Mouse (Mus musculus): Measurements from ENCODE around the gene Zscan18. TPM values are rescaled to one million over a fixed set of nuclear protein-coding genes. Genes with fewer than 3 reads are reported as not detected.

The Zscan18 gene
- polyA plus RNA-seq, 1 experiment from 2014 or later: 7.6 TPM

- Histone ChIP-seq H3K9me3 (ENCODE audit: low read depth, low read length) (no peaks in the 10 kb centered on the region), H3K36me3 (ENCODE audit: insufficient read depth) (peaks cover 6% of the 10 kb centered on the region; the same call in 1 of the 2 replicates), H3K27ac (ENCODE audit: low read depth) (no peak overlapping the region), H3K4me2 (peak overlapping the region; percentile 96), H3K9ac (peak overlapping the region; percentile 69), H3K27me3 (ENCODE audit: insufficient read depth, low read length) (no peaks in the 10 kb centered on the region), H3K4me1 (ENCODE audit: insufficient read depth) (0 out of 2 replicates have a peak, but pooled peaks cover 6% of the 10 kb centered on the region), H3K4me3 (ENCODE audit: low read depth, low read length) (peak overlapping the region; percentile 65)
- ATAC-seq (ENCODE audit: insufficient read depth) (0 out of 2 replicates have a peak, but pooled peaks have one; percentile 0), DNase-seq (no peak)
- no peak for TF ChIP-seq CTCF (IDR thresholded peaks at IDR 0.05; ENCODE audit: low read depth)
- 22% methylated on average over 10 of the region's 10 CpGs for WGBS
These were observed 23.7 kb downstream of the Zscan18 start for GRCm38 (mm10) chr7:12779782-12780150.

DNA sequence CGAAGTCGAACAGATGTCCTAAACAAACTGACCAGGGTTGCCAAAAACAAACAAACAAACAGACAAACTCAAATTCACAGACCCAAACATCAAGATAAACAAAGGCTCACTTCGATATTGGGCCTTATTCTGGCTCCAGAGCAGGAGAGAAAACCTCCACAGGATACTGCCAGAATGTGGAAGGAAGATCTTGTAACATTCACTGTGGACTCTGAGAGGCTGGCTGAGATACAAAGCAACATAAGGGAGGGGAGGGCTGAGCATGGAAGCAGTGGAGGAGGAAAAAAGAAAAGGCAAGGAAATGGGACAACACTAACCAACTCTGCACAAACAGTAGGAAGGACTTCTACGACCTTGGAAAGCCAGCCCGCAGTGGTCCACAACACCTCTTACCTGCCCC lies 24.3 kb downstream of the Zscan18 start:
- Histone ChIP-seq H3K4me2 (peak overlapping the region; percentile 96), H3K27me3 (ENCODE audit: insufficient read depth, low read length) (no peaks in the 10 kb centered on the region), H3K27ac (ENCODE audit: low read depth) (no peak overlapping the region), H3K4me3 (ENCODE audit: low read depth, low read length) (no peak overlapping the region; the same call in 1 of the 2 replicates), H3K36me3 (ENCODE audit: insufficient read depth) (peaks cover 7% of the 10 kb centered on the region; the same call in 1 of the 2 replicates), H3K9ac (no peak overlapping the region), H3K4me1 (ENCODE audit: insufficient read depth) (0 out of 2 replicates have a peak, but pooled peaks cover 6% of the 10 kb centered on the region), H3K9me3 (ENCODE audit: low read depth, low read length) (no peaks in the 10 kb centered on the region)
- DNase-seq (no peak), ATAC-seq (ENCODE audit: insufficient read depth) (no peak)
- WGBS: 83% methylated on average over 5 of the region's 5 CpGs
- no peak for TF ChIP-seq CTCF (IDR thresholded peaks at IDR 0.05; ENCODE audit: low read depth)

- Histone ChIP-seq H3K4me3 (ENCODE audit: low read depth, low read length) (no peak overlapping the region), H3K9ac (no peak overlapping the region), H3K9me3 (ENCODE audit: low read depth, low read length) (no peaks in the 10 kb centered on the region), H3K4me2 (no peak overlapping the region), H3K36me3 (ENCODE audit: insufficient read depth) (peaks cover 17% of the 10 kb centered on the region; the same call in 1 of the 2 replicates), H3K27me3 (ENCODE audit: insufficient read depth, low read length) (no peaks in the 10 kb centered on the region), H3K4me1 (ENCODE audit: insufficient read depth) (no peaks in the 10 kb centered on the region), H3K27ac (ENCODE audit: low read depth) (no peak overlapping the region)
- ATAC-seq (ENCODE audit: insufficient read depth) (no peak), DNase-seq (no peak)
- WGBS: 100% methylated on average over 1 of the region's 1 CpGs
- TF ChIP-seq CTCF (IDR thresholded peaks at IDR 0.05; ENCODE audit: low read depth): no peak
These were observed 28.8 kb downstream of the Zscan18 start for GRCm38 (mm10) chr7:12774606-12775005.

- ATAC-seq (ENCODE audit: insufficient read depth) (no peak), DNase-seq (no peak)
- Histone ChIP-seq H3K4me1 (ENCODE audit: insufficient read depth) (no peaks in the 10 kb centered on the region), H3K9ac (no peak overlapping the region), H3K27ac (ENCODE audit: low read depth) (no peak overlapping the region), H3K27me3 (ENCODE audit: insufficient read depth, low read length) (no peaks in the 10 kb centered on the region), H3K4me2 (no peak overlapping the region), H3K4me3 (ENCODE audit: low read depth, low read length) (no peak overlapping the region), H3K36me3 (ENCODE audit: insufficient read depth) (peaks cover 17% of the 10 kb centered on the region; the same call in 1 of the 2 replicates), H3K9me3 (ENCODE audit: low read depth, low read length) (no peaks in the 10 kb centered on the region)
- TF ChIP-seq CTCF (IDR thresholded peaks at IDR 0.05; ENCODE audit: low read depth): no peak
- WGBS: 82% methylated on average over 9 of the region's 9 CpGs
These were observed 29.3 kb downstream of the Zscan18 start for GRCm38 (mm10) chr7:12774111-12774510.

DNA sequence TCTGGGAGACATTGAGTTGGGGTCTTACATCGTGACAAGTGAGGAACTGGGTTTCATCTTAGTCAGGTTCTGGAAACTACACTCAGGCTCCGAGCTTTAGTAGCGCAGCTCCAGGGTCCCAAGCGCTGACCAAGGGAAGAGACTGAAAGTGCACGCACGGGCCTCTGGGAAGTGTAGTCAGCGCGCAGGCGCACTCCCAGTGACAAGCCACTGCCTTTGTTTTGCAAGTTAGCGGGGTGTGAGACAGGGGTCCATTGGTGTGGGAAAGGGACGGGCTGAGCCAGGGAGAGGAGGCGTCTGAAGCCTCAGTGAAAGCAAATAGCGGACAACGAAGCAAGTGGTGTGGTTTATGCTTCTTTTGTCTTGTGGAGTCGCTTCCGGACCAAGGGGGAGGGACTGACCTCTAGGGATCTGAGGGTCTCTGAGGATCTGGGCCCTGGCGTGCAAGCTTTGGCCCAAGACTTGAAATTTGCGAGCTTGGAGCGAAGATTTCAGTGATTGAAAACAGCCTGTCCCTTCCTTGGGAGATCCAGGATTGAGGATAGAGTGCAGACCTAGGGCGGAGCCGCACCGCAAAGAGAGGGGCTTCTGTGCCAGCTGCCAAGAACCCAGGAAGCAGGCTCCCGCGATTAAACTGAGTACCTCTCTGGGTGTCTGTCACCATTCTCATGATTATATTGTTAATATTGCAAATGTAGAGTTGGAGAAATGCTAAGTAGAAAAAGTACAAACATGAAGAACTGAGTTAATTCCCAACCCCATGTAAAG lies 53.8 kb downstream of the Zscan18 start:
- ATAC-seq (ENCODE audit: insufficient read depth) (no peak), DNase-seq (peak; percentile 9)
- H3K36me3 ChIP-seq (ENCODE audit: insufficient read depth): no peaks in the 10 kb centered on the region
- H3K4me2 ChIP-seq: no peak overlapping the region
- H3K9ac ChIP-seq: no peak overlapping the region
- no peak for TF ChIP-seq CTCF (IDR thresholded peaks at IDR 0.05; ENCODE audit: low read depth)
- H3K4me3 ChIP-seq (ENCODE audit: low read depth, low read length): no peak overlapping the region
- H3K27me3 ChIP-seq (ENCODE audit: insufficient read depth, low read length): no peaks in the 10 kb centered on the region
- WGBS: 71% methylated on average over 24 of the region's 24 CpGs
- H3K9me3 ChIP-seq (ENCODE audit: low read depth, low read length): no peaks in the 10 kb centered on the region
- H3K27ac ChIP-seq (ENCODE audit: low read depth): no peak overlapping the region
- H3K4me1 ChIP-seq (ENCODE audit: insufficient read depth): no peaks in the 10 kb centered on the region

GRCm38 (mm10) chr7:12734904-12735303 lies 68.5 kb downstream of the Zscan18 start, which contains the start of gene Vmn2r56:
Vmn2r56 (minus strand) TSS chr7:12735004.
- no peaks in the 10 kb centered on the region for H3K27me3 ChIP-seq (ENCODE audit: insufficient read depth, low read length)
- TF ChIP-seq CTCF (IDR thresholded peaks at IDR 0.05; ENCODE audit: low read depth): no peak
- WGBS: 38% methylated on average over 1 of the region's 1 CpGs

More at GRCm38 (mm10) chr7:12734904-12735303, 68.5 kb downstream of the Zscan18 start, which contains the start of gene Vmn2r56:
- H3K4me3 ChIP-seq (ENCODE audit: low read depth, low read length): no peak within 1 kb of the TSS
- no peak within 1 kb of the TSS for H3K4me2 ChIP-seq
- no peak within 1 kb of the TSS for H3K9ac ChIP-seq
- no peaks in the 10 kb centered on the region for H3K9me3 ChIP-seq (ENCODE audit: low read depth, low read length)
- H3K27ac ChIP-seq (ENCODE audit: low read depth): no peak within 1 kb of the TSS
- DNase-seq (no peak), ATAC-seq (ENCODE audit: insufficient read depth) (no peak)
- H3K36me3 ChIP-seq (ENCODE audit: insufficient read depth): no peaks in the 10 kb centered on the region
- no peaks in the 10 kb centered on the region for H3K4me1 ChIP-seq (ENCODE audit: insufficient read depth)

Other genes with a start within 250 kb of the Zscan18 start
- 0.01 TPM in 2 replicates for gene Vmn2r53, start 194.8 kb downstream of the Zscan18 start, polyA plus RNA-seq (2014; fragmentation: Nextera tagmentation; extraction: Ambion mirVana)
- not detected in 2 replicates for gene Vmn2r54, start 163.3 kb downstream of the Zscan18 start, polyA plus RNA-seq (2014; fragmentation: Nextera tagmentation; extraction: Ambion mirVana)
- gene Vmn2r55, start 118.6 kb downstream of the Zscan18 start, polyA plus RNA-seq (2014; fragmentation: Nextera tagmentation; extraction: Ambion mirVana): not detected in 2 replicates
- not detected in 2 replicates for gene Vmn2r56, start 68.6 kb downstream of the Zscan18 start, polyA plus RNA-seq (2014; fragmentation: Nextera tagmentation; extraction: Ambion mirVana)
- gene Zfp329, start 15.2 kb upstream of the Zscan18 start, polyA plus RNA-seq (2014; fragmentation: Nextera tagmentation; extraction: Ambion mirVana): 14.6 and 16.3 TPM in 2 replicates
- gene Zfp110, start 31.1 kb upstream of the Zscan18 start, polyA plus RNA-seq (2014; fragmentation: Nextera tagmentation; extraction: Ambion mirVana): 41.2 and 41.5 TPM in 2 replicates
- 4.3 and 4.7 TPM in 2 replicates for gene Zfp128, start 77.5 kb upstream of the Zscan18 start, polyA plus RNA-seq (2014; fragmentation: Nextera tagmentation; extraction: Ambion mirVana)
- 22.2 and 23.4 TPM in 2 replicates for gene Zscan22, start 94.2 kb upstream of the Zscan18 start, polyA plus RNA-seq (2014; fragmentation: Nextera tagmentation; extraction: Ambion mirVana)
- 1,356 and 1,409 TPM in 2 replicates for gene Rps5, start 118.7 kb upstream of the Zscan18 start, polyA plus RNA-seq (2014; fragmentation: Nextera tagmentation; extraction: Ambion mirVana)
- 0.73 and 0.97 TPM in 2 replicates for gene Rnf225, start 123.8 kb upstream of the Zscan18 start, polyA plus RNA-seq (2014; fragmentation: Nextera tagmentation; extraction: Ambion mirVana)
- 9.6 and 11.1 TPM in 2 replicates for gene Zfp324, start 162.2 kb upstream of the Zscan18 start, polyA plus RNA-seq (2014; fragmentation: Nextera tagmentation; extraction: Ambion mirVana)
- gene Zfp446, start 174.2 kb upstream of the Zscan18 start, polyA plus RNA-seq (2014; fragmentation: Nextera tagmentation; extraction: Ambion mirVana): 8.1 TPM in 2 replicates
- gene Slc27a5, start 194.6 kb upstream of the Zscan18 start, polyA plus RNA-seq (2014; fragmentation: Nextera tagmentation; extraction: Ambion mirVana): not detected in 2 replicates
- gene Trim28, start 195.5 kb upstream of the Zscan18 start, polyA plus RNA-seq (2014; fragmentation: Nextera tagmentation; extraction: Ambion mirVana): 458 and 511 TPM in 2 replicates
- gene Zbtb45, start 206.4 kb upstream of the Zscan18 start, polyA plus RNA-seq (2014; fragmentation: Nextera tagmentation; extraction: Ambion mirVana): 29.8 and 30.4 TPM in 2 replicates
- 123 and 128 TPM in 2 replicates for gene Chmp2a, start 231.2 kb upstream of the Zscan18 start, polyA plus RNA-seq (2014; fragmentation: Nextera tagmentation; extraction: Ambion mirVana)
- gene Ube2m, start 234.6 kb upstream of the Zscan18 start, polyA plus RNA-seq (2014; fragmentation: Nextera tagmentation; extraction: Ambion mirVana): 150 and 168 TPM in 2 replicates

All from lung, embryonic 14.5 days (tissue).